Mouse (Mus musculus) E14TG2a.4 (cell line): ENCODE results near the gene Gipc3.
A peak's percentile ranks its signal among the peaks of the same experiment; 100 is the strongest.

Experiments used
- H3K27me3 ChIP-seq: 2 replicates; pipeline ENCODE4 v1.6.1; 2014; ENCODE audit warnings: low read length, control low read depth; ENCODE audit not compliant: insufficient read depth
- H3K36me3 ChIP-seq: 2 replicates; pipeline ENCODE4 v1.6.1; 2014; ENCODE audit warnings: low read length, control low read depth; ENCODE audit not compliant: insufficient read depth
- H3K4me1 ChIP-seq: replicated peaks from 2 replicates; pipeline ENCODE4 v1.6.1; 2014; ENCODE audit warnings: low read depth, low read length, control low read depth
- H3K4me3 ChIP-seq: replicated peaks from 2 replicates; pipeline ENCODE4 v1.5.1; 2014; ENCODE audit warnings: mild to moderate bottlenecking, low read length
- H3K9me3 ChIP-seq: 2 replicates; pipeline ENCODE4 v1.6.1; 2014; ENCODE audit warnings: low read length, control low read depth
- CTCF ChIP-seq: conservative IDR thresholded peaks from 2 replicates; pipeline ENCODE4 v1.5.1; 2014; ENCODE audit warnings: low read length
- NANOG ChIP-seq: IDR thresholded peaks from 2 replicates; pipeline ENCODE4 v1.6.1; 2014; ENCODE audit warnings: borderline replicate concordance, low read length, mixed read lengths
- POU5F1 ChIP-seq: IDR thresholded peaks from 2 replicates; pipeline ENCODE4 v1.6.1; 2014; ENCODE audit warnings: low read length, borderline replicate concordance

The Gipc3 gene

GRCm38 (mm10) chr10:81297246-81297645 is 45.8 kb downstream of the Gipc3 start:
- Histone ChIP-seq H3K4me1 (peaks cover 90% of the 10 kb centered on the region), H3K36me3 (peaks cover 60% of the 10 kb centered on the region), H3K9me3 (no peaks in the 10 kb centered on the region)

GRCm38 (mm10) chr10:81295185-81295584 is 47.9 kb downstream of the Gipc3 start:
- no peaks in the 10 kb centered on the region for H3K9me3 ChIP-seq
- no peak overlapping the region for H3K4me3 ChIP-seq
- TF ChIP-seq CTCF, result no peak
- no peak for TF ChIP-seq POU5F1
- no peak for TF ChIP-seq NANOG

More at GRCm38 (mm10) chr10:81297246-81297645, 45.8 kb downstream of the Gipc3 start:
- no peak for TF ChIP-seq NANOG
- no peak for TF ChIP-seq CTCF
- no peak for TF ChIP-seq POU5F1
- Histone ChIP-seq H3K27me3 (no peaks in the 10 kb centered on the region), H3K4me3 (peak overlapping the region; percentile 58)

GRCm38 (mm10) chr10:81294442-81294841 is 48.6 kb downstream of the Gipc3 start:
- Histone ChIP-seq H3K4me3 (peak overlapping the region; percentile 95), H3K4me1 (peaks cover 90% of the 10 kb centered on the region), H3K27me3 (peaks cover 14% of the 10 kb centered on the region), H3K36me3 (peaks cover 43% of the 10 kb centered on the region), H3K9me3 (no peaks in the 10 kb centered on the region)
- TF ChIP-seq CTCF, result no peak
- no peak for TF ChIP-seq NANOG
- TF ChIP-seq POU5F1, result no peak

More at GRCm38 (mm10) chr10:81295185-81295584, 47.9 kb downstream of the Gipc3 start:
- peaks cover 9% of the 10 kb centered on the region for H3K27me3 ChIP-seq
- peaks cover 48% of the 10 kb centered on the region for H3K36me3 ChIP-seq
- H3K4me1 ChIP-seq, result peaks cover 90% of the 10 kb centered on the region

- Histone ChIP-seq H3K27me3 (peaks cover 14% of the 10 kb centered on the region), H3K4me1 (peaks cover 90% of the 10 kb centered on the region), H3K9me3 (no peaks in the 10 kb centered on the region), H3K36me3 (peaks cover 34% of the 10 kb centered on the region), H3K4me3 (peak overlapping the region; percentile 95)
- no peak for TF ChIP-seq CTCF
- TF ChIP-seq NANOG, result no peak
- no peak for TF ChIP-seq POU5F1
These were observed 49.6 kb downstream of the Gipc3 start for GRCm38 (mm10) chr10:81293334-81294030.

GRCm38 (mm10) chr10:81292554-81293333 is 50.3 kb downstream of the Gipc3 start, which contains the start of gene Pip5k1c:
Gene Pip5k1c, plus strand, starts transcription at chr10:81292963.
- Histone ChIP-seq H3K9me3 (no peaks in the 10 kb centered on the region), H3K36me3 (peaks cover 30% of the 10 kb centered on the region), H3K4me1 (peaks cover 90% of the 10 kb centered on the region), H3K27me3 (peaks cover 14% of the 10 kb centered on the region), H3K4me3 (peak within 1 kb of the TSS; percentile 95)
- TF ChIP-seq CTCF (peak; percentile 69), NANOG (no peak), POU5F1 (no peak)

GRCm38 (mm10) chr10:81291511-81292104 is 51.5 kb downstream of the Gipc3 start, which contains the start of gene Tjp3:
Gene Tjp3, minus strand, starts transcription at chr10:81291581.
- TF ChIP-seq CTCF (no peak), POU5F1 (no peak), NANOG (no peak)
- Histone ChIP-seq H3K9me3 (no peaks in the 10 kb centered on the region), H3K4me3 (peak within 1 kb of the TSS; percentile 75), H3K27me3 (peaks cover 14% of the 10 kb centered on the region), H3K4me1 (peaks cover 90% of the 10 kb centered on the region), H3K36me3 (peaks cover 27% of the 10 kb centered on the region)

- Histone ChIP-seq H3K27me3 (peaks cover 14% of the 10 kb centered on the region), H3K36me3 (peaks cover 19% of the 10 kb centered on the region), H3K4me1 (peaks cover 90% of the 10 kb centered on the region), H3K9me3 (no peaks in the 10 kb centered on the region), H3K4me3 (peak overlapping the region; percentile 75)
- TF ChIP-seq NANOG (no peak), POU5F1 (no peak), CTCF (no peak)
These were observed 52.2 kb downstream of the Gipc3 start for GRCm38 (mm10) chr10:81290698-81291460.
